Mouse (Mus musculus): ENCODE measurements around the gene Zfp148.

DNA sequence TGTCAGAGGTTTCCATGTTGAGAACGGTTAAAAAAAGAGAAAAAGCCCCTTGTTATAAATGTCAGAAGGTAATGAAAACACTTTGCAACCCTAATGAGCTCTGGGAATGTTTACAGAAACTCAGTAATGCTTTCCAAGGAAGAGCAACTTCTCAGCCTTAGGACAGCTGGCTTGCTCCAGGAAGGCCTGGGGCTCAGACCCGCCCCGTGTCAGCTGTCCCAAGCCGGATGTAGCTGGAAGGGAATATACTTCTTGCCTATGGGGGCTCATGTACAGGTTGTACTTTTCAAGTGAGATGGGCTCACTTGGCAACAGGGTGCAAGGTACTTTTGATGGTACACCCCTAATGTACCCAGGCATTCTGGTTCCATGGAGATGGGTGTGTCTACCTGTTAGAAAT lies 164.9 kb downstream of the Zfp148 start:
- TF ChIP-seq CTCF (IDR thresholded peaks at IDR 0.05; ENCODE audit: control insufficient read depth, insufficient read depth, low read length) (no peak), POLR2A (IDR thresholded peaks at IDR 0.05; ENCODE audit: borderline replicate concordance, control insufficient read depth, low read depth, low read length) (no peak)
